Mouse (Mus musculus) embryonic facial prominence, embryonic 15.5 days (tissue): ENCODE data around the gene P2ry12. TPM values are rescaled to one million over a fixed set of nuclear protein-coding genes. Genes with fewer than 3 reads are reported as not detected.

ENCODE experiments used
- ATAC-seq: fragments of 200-750 bp; cut with Nextera tagmentation; 2 replicates; pipeline ENCODE4 v1.8.0; 2017; ENCODE audit warnings: low read depth, moderate TSS enrichment; ENCODE audit not compliant: insufficient number of reproducible peaks, low FRiP score, low TSS enrichment
- H3K27ac ChIP-seq: fragments of 300-500 bp; sonication (generic); replicated peaks from 2 replicates; pipeline ENCODE4 v1.5.1; 2015; ENCODE audit warnings: mild to moderate bottlenecking, inconsistent platforms
- H3K27me3 ChIP-seq: fragments of 300-500 bp; sonication (generic); 2 replicates; pipeline ENCODE4 v1.6.1; 2015; ENCODE audit warnings: inconsistent platforms
- H3K36me3 ChIP-seq: fragments of 300-500 bp; sonication (generic); 2 replicates; pipeline ENCODE4 v1.6.1; 2015; ENCODE audit warnings: mild to moderate bottlenecking, inconsistent platforms
- H3K4me1 ChIP-seq: fragments of 300-500 bp; sonication (generic); 2 replicates; pipeline ENCODE4 v1.6.1; 2015; ENCODE audit warnings: inconsistent platforms
- H3K4me2 ChIP-seq: fragments of 300-500 bp; sonication (generic); replicated peaks from 2 replicates; pipeline ENCODE4 v1.6.1; 2015; ENCODE audit warnings: mild to moderate bottlenecking, inconsistent platforms
- H3K4me3 ChIP-seq: fragments of 300-500 bp; sonication (generic); replicated peaks from 2 replicates; pipeline ENCODE4 v1.5.1; 2015; ENCODE audit warnings: mild to moderate bottlenecking, inconsistent platforms
- H3K9ac ChIP-seq: fragments of 300-500 bp; sonication (generic); 2 replicates; pipeline ENCODE4 v1.6.1; 2015; ENCODE audit warnings: inconsistent platforms
- H3K9me3 ChIP-seq: fragments of 300-500 bp; sonication (generic); replicated peaks from 2 replicates; pipeline ENCODE4 v1.6.1; 2016; ENCODE audit warnings: inconsistent platforms
- WGBS: fragments of 180-500 bp; shearing (Covaris S2); methylation state at CpG from one replicate; pipeline ENCODE4 v1.1.7; 2015; 5-methylcytosine and 5-hydroxymethylcytosine counted together
- polyA plus RNA-seq: library from polyadenylated mRNA; unstranded; fragments of >200 nt; fragmentation: Nextera tagmentation; extraction: Ambion mirVana; gene quantifications from 2 replicates; pipeline ENCODE4 v1.2.1, GENCODE M21; 2015

Gene P2ry12
- polyA plus RNA-seq, 1 experiment from 2014 or later: 2.3 TPM

- H3K4me3 ChIP-seq: no peak overlapping the region
- 59% methylated on average over 4 of the region's 4 CpGs for WGBS
- no peak for ATAC-seq
- no peak overlapping the region for H3K4me2 ChIP-seq
- H3K27ac ChIP-seq: no peak overlapping the region
- H3K36me3 ChIP-seq: no peaks in the 10 kb centered on the region
- H3K4me1 ChIP-seq: peaks cover 4% of the 10 kb centered on the region; the same call in 1 of the 2 replicates
- H3K9ac ChIP-seq: no peak overlapping the region
- no peaks in the 10 kb centered on the region for H3K9me3 ChIP-seq
- no peaks in the 10 kb centered on the region for H3K27me3 ChIP-seq
These were observed 56.7 kb downstream of the P2ry12 start for GRCm38 (mm10) chr3:59205941-59206340.

DNA sequence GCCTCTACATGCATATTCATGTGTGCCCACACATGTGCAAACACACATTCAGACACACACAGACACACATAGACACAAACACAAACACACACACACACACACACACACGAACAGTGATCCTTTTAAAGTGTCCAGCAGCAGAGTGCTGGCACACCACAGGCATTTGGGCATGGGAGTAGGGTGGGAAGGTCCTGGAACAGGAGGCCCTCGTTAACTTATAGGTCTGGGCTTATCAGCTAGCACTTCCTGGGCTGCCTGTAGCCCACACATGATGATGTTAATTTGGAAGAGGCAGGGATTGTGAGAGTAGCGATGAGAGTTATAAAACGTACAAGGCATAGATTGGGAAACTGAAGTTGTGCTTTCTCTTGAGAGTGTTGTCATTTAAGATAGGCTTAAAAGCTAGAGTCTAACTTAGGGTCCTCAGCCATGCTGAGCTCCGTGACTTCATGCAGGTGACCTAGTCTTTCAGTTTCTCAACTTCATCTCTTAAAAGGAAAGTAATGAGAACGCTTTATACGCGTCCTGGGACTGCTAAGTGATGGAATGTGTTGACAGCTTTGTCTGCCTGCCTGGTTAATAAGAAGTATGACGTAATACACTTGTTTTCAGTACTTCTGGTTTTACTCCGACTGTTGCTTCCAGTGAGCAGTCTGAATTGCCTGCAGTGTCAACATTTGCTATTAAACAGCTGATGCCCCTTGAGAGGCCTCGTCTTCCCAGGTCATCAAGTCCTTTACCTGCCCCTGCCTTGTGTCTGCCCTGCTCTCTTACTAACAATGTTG lies 57.8 kb downstream of the P2ry12 start:
- WGBS: 56% methylated on average over 11 of the region's 11 CpGs
- H3K4me2 ChIP-seq: no peak overlapping the region
- H3K27me3 ChIP-seq: no peaks in the 10 kb centered on the region
- H3K4me3 ChIP-seq: no peak overlapping the region
- no peaks in the 10 kb centered on the region for H3K36me3 ChIP-seq
- H3K27ac ChIP-seq: no peak overlapping the region
- ATAC-seq: no peak
- H3K9ac ChIP-seq: no peak overlapping the region
- H3K4me1 ChIP-seq: peaks cover 4% of the 10 kb centered on the region; the same call in 1 of the 2 replicates
- H3K9me3 ChIP-seq: no peaks in the 10 kb centered on the region

DNA sequence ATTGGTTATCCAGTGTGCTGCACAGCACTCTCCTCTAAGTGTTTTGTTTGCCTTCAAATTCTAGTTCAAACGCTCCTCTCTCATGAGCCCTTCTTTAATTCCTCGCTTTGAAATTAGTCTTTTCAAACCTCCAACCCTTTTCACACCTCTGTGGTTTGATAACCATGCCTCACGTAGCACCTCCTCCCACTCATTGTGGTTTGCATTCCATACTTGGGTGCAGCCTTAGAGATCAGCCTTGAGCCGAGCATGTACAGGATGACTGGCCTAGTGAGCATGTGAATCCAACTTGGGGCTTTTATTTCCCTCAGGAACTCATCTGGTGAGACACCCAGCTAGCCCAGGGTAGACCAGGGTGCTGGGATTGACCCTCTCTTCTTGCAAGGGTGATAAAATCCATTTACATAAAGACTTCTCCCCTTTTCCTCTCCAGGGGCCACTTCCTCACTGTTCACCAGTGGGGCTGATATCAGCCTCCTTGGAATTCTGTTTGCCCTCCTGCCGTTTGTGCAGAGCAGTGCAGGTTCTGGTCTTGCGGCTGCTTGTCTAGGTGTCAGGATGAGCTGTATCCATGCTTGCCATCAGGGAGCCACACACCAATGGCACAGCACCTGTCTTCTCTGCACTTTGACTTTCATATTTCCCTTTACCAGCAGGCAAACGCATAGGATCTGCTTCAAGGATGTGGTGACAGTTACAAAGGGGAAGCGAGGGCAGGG lies 58.7 kb downstream of the P2ry12 start:
- Histone ChIP-seq H3K9ac (no peak overlapping the region), H3K27me3 (no peaks in the 10 kb centered on the region), H3K4me2 (no peak overlapping the region), H3K27ac (peak overlapping the region; percentile 55), H3K4me1 (peaks cover 4% of the 10 kb centered on the region; the same call in 1 of the 2 replicates), H3K4me3 (no peak overlapping the region), H3K36me3 (no peaks in the 10 kb centered on the region), H3K9me3 (no peaks in the 10 kb centered on the region)
- WGBS: 69% methylated on average over 8 of the region's 8 CpGs
- ATAC-seq: no peak

GRCm38 (mm10) chr3:59197329-59197948 lies 65.2 kb downstream of the P2ry12 start:
- Histone ChIP-seq H3K4me1 (no peaks in the 10 kb centered on the region), H3K4me2 (no peak overlapping the region), H3K27ac (0 out of 2 replicates have a peak overlapping the region, but pooled peaks have one; percentile 65), H3K9me3 (no peaks in the 10 kb centered on the region), H3K27me3 (no peaks in the 10 kb centered on the region), H3K4me3 (no peak overlapping the region), H3K9ac (no peak overlapping the region), H3K36me3 (no peaks in the 10 kb centered on the region)
- no peak; the same call in 1 of the 2 replicates for ATAC-seq
- 58% methylated on average over 4 of the region's 4 CpGs for WGBS

GRCm38 (mm10) chr3:59194938-59195337 lies 67.7 kb downstream of the P2ry12 start, which contains the start of gene Gpr87:
TSS of gene Gpr87 (minus strand) at chr3:59195104.
- ATAC-seq: no peak
- Histone ChIP-seq H3K36me3 (no peaks in the 10 kb centered on the region), H3K9ac (no peak within 1 kb of the TSS), H3K9me3 (no peaks in the 10 kb centered on the region), H3K27me3 (no peaks in the 10 kb centered on the region), H3K27ac (peak within 1 kb of the TSS; percentile 84), H3K4me1 (no peaks in the 10 kb centered on the region), H3K4me2 (peak within 1 kb of the TSS; percentile 30; the same call in 1 of the 2 replicates), H3K4me3 (peak within 1 kb of the TSS; percentile 24)
- WGBS: 69% methylated on average over 7 of the region's 7 CpGs

GRCm38 (mm10) chr3:59194099-59194498 lies 68.6 kb downstream of the P2ry12 start:
- WGBS: 65% methylated on average over 7 of the region's 7 CpGs
- no peaks in the 10 kb centered on the region for H3K36me3 ChIP-seq
- H3K4me2 ChIP-seq: peak overlapping the region; percentile 30; the same call in 1 of the 2 replicates
- no peak overlapping the region for H3K9ac ChIP-seq
- H3K4me3 ChIP-seq: peak overlapping the region; percentile 24
- H3K27ac ChIP-seq: peak overlapping the region; percentile 84
- no peaks in the 10 kb centered on the region for H3K27me3 ChIP-seq
- ATAC-seq: no peak
- H3K9me3 ChIP-seq: no peaks in the 10 kb centered on the region
- H3K4me1 ChIP-seq: no peaks in the 10 kb centered on the region

DNA sequence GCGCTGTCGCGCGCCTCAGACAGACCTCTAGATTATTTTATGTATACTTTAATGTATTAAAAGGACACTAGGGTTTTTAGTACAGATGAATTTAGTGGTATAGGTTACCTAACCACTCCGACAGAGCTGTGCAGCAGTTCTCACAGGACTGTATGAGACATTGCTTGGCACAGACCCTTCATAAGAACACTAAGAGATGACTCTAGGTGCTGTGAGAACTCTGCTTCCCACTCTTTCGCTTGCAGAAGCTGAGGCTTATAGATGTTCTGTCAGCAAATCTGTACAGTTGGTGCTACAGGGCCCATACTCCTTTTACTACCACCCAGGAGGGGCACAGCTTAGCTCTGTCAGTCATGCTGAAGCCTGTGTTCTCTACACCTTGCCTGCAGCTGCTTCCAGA lies 71.0 kb downstream of the P2ry12 start:
- H3K27me3 ChIP-seq: no peaks in the 10 kb centered on the region
- H3K36me3 ChIP-seq: no peaks in the 10 kb centered on the region
- H3K4me3 ChIP-seq: no peak overlapping the region
- H3K4me1 ChIP-seq: no peaks in the 10 kb centered on the region
- no peak overlapping the region for H3K27ac ChIP-seq
- H3K4me2 ChIP-seq: no peak overlapping the region
- H3K9me3 ChIP-seq: no peaks in the 10 kb centered on the region
- WGBS: 90% methylated on average over 6 of the region's 6 CpGs
- H3K9ac ChIP-seq: no peak overlapping the region
- no peak for ATAC-seq

DNA sequence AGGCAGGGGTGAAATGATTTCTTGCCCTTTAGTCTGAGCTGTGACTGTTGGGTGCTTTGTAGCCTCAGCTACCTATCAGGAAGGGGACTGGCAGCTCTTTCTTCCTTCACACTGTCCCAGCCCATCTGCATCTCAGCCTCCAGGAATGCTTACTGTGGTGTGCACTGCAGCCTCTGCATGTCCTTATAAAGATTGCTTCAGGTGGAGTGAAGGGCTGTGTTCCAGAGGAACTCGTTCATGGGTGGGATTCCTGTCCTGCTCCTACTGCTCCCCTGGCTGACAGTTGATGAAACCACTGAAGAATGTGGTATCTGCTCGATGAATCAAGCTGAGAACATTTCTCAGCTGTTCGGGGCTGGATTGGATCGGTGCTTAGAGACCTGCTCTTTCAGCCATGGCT lies 75.3 kb downstream of the P2ry12 start:
- H3K9ac ChIP-seq: no peak overlapping the region
- H3K27me3 ChIP-seq: no peaks in the 10 kb centered on the region
- H3K4me1 ChIP-seq: no peaks in the 10 kb centered on the region
- WGBS: 63% methylated on average over 4 of the region's 4 CpGs
- no peak overlapping the region for H3K4me3 ChIP-seq
- ATAC-seq: no peak
- H3K36me3 ChIP-seq: no peaks in the 10 kb centered on the region
- no peak overlapping the region for H3K4me2 ChIP-seq
- H3K9me3 ChIP-seq: no peaks in the 10 kb centered on the region
- H3K27ac ChIP-seq: no peak overlapping the region

DNA sequence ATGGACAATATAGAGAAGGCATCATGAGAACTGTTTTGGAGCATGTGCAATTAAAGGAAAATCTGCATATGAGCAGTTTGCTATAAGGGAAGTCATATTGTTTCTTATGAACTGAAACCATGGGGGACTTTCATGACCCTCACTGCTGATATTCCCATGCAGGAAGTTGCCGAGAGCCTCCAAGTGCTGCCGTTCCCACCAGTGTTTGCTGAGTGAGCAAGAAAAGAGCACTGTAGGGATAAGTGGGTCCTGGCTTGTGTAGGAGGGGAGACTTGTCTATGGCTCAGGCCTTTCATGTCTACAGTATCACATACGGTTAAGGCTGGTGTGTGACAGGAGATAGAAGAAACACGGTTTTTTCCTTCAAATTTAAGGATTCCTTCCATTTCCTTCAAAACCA lies 77.0 kb downstream of the P2ry12 start:
- ATAC-seq: no peak
- H3K27ac ChIP-seq: no peak overlapping the region
- no peaks in the 10 kb centered on the region for H3K27me3 ChIP-seq
- H3K4me2 ChIP-seq: no peak overlapping the region
- no peaks in the 10 kb centered on the region for H3K9me3 ChIP-seq
- no peaks in the 10 kb centered on the region for H3K36me3 ChIP-seq
- 90% methylated on average over 4 of the region's 4 CpGs for WGBS
- H3K4me3 ChIP-seq: no peak overlapping the region
- H3K9ac ChIP-seq: no peak overlapping the region
- 0 out of 2 replicates have a peak, but pooled peaks cover 3% of the 10 kb centered on the region for H3K4me1 ChIP-seq

GRCm38 (mm10) chr3:59182129-59182528 lies 80.5 kb downstream of the P2ry12 start:
- H3K27me3 ChIP-seq: no peaks in the 10 kb centered on the region
- ATAC-seq: no peak
- H3K4me3 ChIP-seq: no peak overlapping the region

GRCm38 (mm10) chr3:59181134-59181533 lies 81.5 kb downstream of the P2ry12 start:
- H3K36me3 ChIP-seq: no peaks in the 10 kb centered on the region
- ATAC-seq: no peak
- no peak overlapping the region for H3K9ac ChIP-seq

More at GRCm38 (mm10) chr3:59182129-59182528, 80.5 kb downstream of the P2ry12 start:
- Histone ChIP-seq H3K4me1 (0 out of 2 replicates have a peak, but pooled peaks cover 3% of the 10 kb centered on the region), H3K4me2 (no peak overlapping the region), H3K9me3 (no peaks in the 10 kb centered on the region), H3K27ac (0 out of 2 replicates have a peak overlapping the region, but pooled peaks have one; percentile 6), H3K9ac (no peak overlapping the region), H3K36me3 (no peaks in the 10 kb centered on the region)

More at GRCm38 (mm10) chr3:59181134-59181533, 81.5 kb downstream of the P2ry12 start:
- Histone ChIP-seq H3K4me2 (no peak overlapping the region), H3K4me1 (0 out of 2 replicates have a peak, but pooled peaks cover 3% of the 10 kb centered on the region), H3K27me3 (no peaks in the 10 kb centered on the region), H3K27ac (no peak overlapping the region), H3K9me3 (no peaks in the 10 kb centered on the region), H3K4me3 (no peak overlapping the region)
- WGBS: 60% methylated on average over 5 of the region's 5 CpGs
